Mouse (Mus musculus): ENCODE results near the gene Stx1a.

DNA sequence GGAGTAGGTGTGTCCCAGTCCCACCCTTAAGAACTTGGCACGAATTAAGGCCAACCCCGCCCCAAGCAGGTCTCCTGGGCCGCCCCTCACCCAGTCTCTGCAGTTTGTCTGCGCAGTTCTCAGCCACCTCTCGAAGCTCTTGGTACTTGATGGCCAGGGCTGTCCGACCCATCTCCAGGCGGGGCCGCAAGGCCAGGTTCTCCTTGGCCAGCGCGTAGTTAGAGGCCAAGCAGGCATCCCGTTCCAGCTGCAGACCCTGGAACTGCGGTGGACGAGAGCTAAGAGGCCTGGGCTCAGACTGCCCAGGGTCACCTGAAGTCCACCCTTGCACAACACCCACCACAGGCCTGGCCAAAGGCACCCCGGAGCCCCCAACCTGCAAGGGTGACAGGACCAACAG, 53.1 kb downstream of the Stx1a start:
- TF ChIP-seq CTCF (IDR thresholded peaks at IDR 0.05; ENCODE audit: low read depth, low read length) = no peak
- TF ChIP-seq POLR2A (IDR thresholded peaks at IDR 0.05; ENCODE audit: extremely low read depth, insufficient read depth, low read length) = no peak
